Mouse (Mus musculus): ENCODE data around the gene Ccnf. TPM values are rescaled to one million over a fixed set of nuclear protein-coding genes. Genes with fewer than 3 reads are reported as not detected.

The Ccnf gene
- polyA plus RNA-seq (2015; fragmentation: Nextera tagmentation; extraction: Ambion mirVana), result 14.4 and 17.6 TPM in 2 replicates

GRCm38 (mm10) chr17:24251320-24252069, at the start of gene Ccnf:
Ccnf (minus strand) TSS chr17:24251484.
- H3K4me2 ChIP-seq (ENCODE audit: low read length), result peak within 1 kb of the TSS; percentile 93
- peak within 1 kb of the TSS; percentile 72 for H3K4me3 ChIP-seq (ENCODE audit: low read length)
- no peaks in the 10 kb centered on the region for H3K27me3 ChIP-seq (replicated peaks; ENCODE audit: control insufficient read depth, insufficient read depth, low read length)
- peaks cover 15% of the 10 kb centered on the region for H3K4me1 ChIP-seq (ENCODE audit: control insufficient read depth, insufficient read depth, low read depth, low read length)
- H3K27ac ChIP-seq (ENCODE audit: low read depth, low read length), result peak within 1 kb of the TSS; percentile 67
- under 1% methylated on average over 48 of the region's 48 CpGs for WGBS
- peak; percentile 100 for ATAC-seq
- H3K9ac ChIP-seq (ENCODE audit: low read depth, low read length), result peak within 1 kb of the TSS; percentile 77
- no peaks in the 10 kb centered on the region for H3K36me3 ChIP-seq (ENCODE audit: control insufficient read depth, insufficient read depth, low read length)
- no peaks in the 10 kb centered on the region for H3K9me3 ChIP-seq (ENCODE audit: control insufficient read depth, low read length)

GRCm38 (mm10) chr17:24300651-24301050, 49.4 kb upstream of the Ccnf start:
- Histone ChIP-seq H3K36me3 (ENCODE audit: control insufficient read depth, insufficient read depth, low read length) (no peaks in the 10 kb centered on the region), H3K27ac (ENCODE audit: low read depth, low read length) (no peak overlapping the region), H3K27me3 (replicated peaks; ENCODE audit: control insufficient read depth, insufficient read depth, low read length) (no peaks in the 10 kb centered on the region), H3K4me3 (ENCODE audit: low read length) (no peak overlapping the region), H3K9ac (ENCODE audit: low read depth, low read length) (no peak overlapping the region), H3K4me2 (ENCODE audit: low read length) (no peak overlapping the region), H3K4me1 (ENCODE audit: control insufficient read depth, insufficient read depth, low read depth, low read length) (no peaks in the 10 kb centered on the region), H3K9me3 (ENCODE audit: control insufficient read depth, low read length) (no peaks in the 10 kb centered on the region)
- 81% methylated on average over 4 of the region's 4 CpGs for WGBS
- no peak for ATAC-seq

- WGBS, result 88% methylated on average over 5 of the region's 5 CpGs
- Histone ChIP-seq H3K4me3 (ENCODE audit: low read length) (no peak overlapping the region), H3K9me3 (ENCODE audit: control insufficient read depth, low read length) (no peaks in the 10 kb centered on the region), H3K4me1 (ENCODE audit: control insufficient read depth, insufficient read depth, low read depth, low read length) (no peaks in the 10 kb centered on the region), H3K4me2 (ENCODE audit: low read length) (no peak overlapping the region), H3K9ac (ENCODE audit: low read depth, low read length) (no peak overlapping the region), H3K27ac (ENCODE audit: low read depth, low read length) (no peak overlapping the region), H3K27me3 (replicated peaks; ENCODE audit: control insufficient read depth, insufficient read depth, low read length) (no peaks in the 10 kb centered on the region), H3K36me3 (ENCODE audit: control insufficient read depth, insufficient read depth, low read length) (no peaks in the 10 kb centered on the region)
- ATAC-seq, result no peak
Observed at GRCm38 (mm10) chr17:24289338-24289737, 38.1 kb upstream of the Ccnf start.

GRCm38 (mm10) chr17:24288477-24288876, 37.2 kb upstream of the Ccnf start:
- H3K4me3 ChIP-seq (ENCODE audit: low read length), result no peak overlapping the region
- no peak overlapping the region for H3K9ac ChIP-seq (ENCODE audit: low read depth, low read length)
- H3K9me3 ChIP-seq (ENCODE audit: control insufficient read depth, low read length), result no peaks in the 10 kb centered on the region
- H3K4me2 ChIP-seq (ENCODE audit: low read length), result no peak overlapping the region
- no peaks in the 10 kb centered on the region for H3K4me1 ChIP-seq (ENCODE audit: control insufficient read depth, insufficient read depth, low read depth, low read length)
- 93% methylated on average over 9 of the region's 9 CpGs for WGBS
- H3K27me3 ChIP-seq (replicated peaks; ENCODE audit: control insufficient read depth, insufficient read depth, low read length), result no peaks in the 10 kb centered on the region
- H3K27ac ChIP-seq (ENCODE audit: low read depth, low read length), result no peak overlapping the region
- no peaks in the 10 kb centered on the region for H3K36me3 ChIP-seq (ENCODE audit: control insufficient read depth, insufficient read depth, low read length)
- no peak for ATAC-seq

GRCm38 (mm10) chr17:24285680-24286079, 34.4 kb upstream of the Ccnf start:
- WGBS, result 78% methylated on average over 3 of the region's 3 CpGs
- Histone ChIP-seq H3K27me3 (replicated peaks; ENCODE audit: control insufficient read depth, insufficient read depth, low read length) (no peaks in the 10 kb centered on the region), H3K4me1 (ENCODE audit: control insufficient read depth, insufficient read depth, low read depth, low read length) (no peaks in the 10 kb centered on the region), H3K9ac (ENCODE audit: low read depth, low read length) (no peak overlapping the region), H3K27ac (ENCODE audit: low read depth, low read length) (no peak overlapping the region), H3K36me3 (ENCODE audit: control insufficient read depth, insufficient read depth, low read length) (no peaks in the 10 kb centered on the region), H3K4me3 (ENCODE audit: low read length) (no peak overlapping the region), H3K9me3 (ENCODE audit: control insufficient read depth, low read length) (no peaks in the 10 kb centered on the region), H3K4me2 (ENCODE audit: low read length) (no peak overlapping the region)
- no peak for ATAC-seq

- no peaks in the 10 kb centered on the region for H3K27me3 ChIP-seq (replicated peaks; ENCODE audit: control insufficient read depth, insufficient read depth, low read length)
- no peak overlapping the region for H3K9ac ChIP-seq (ENCODE audit: low read depth, low read length)
- H3K4me1 ChIP-seq (ENCODE audit: control insufficient read depth, insufficient read depth, low read depth, low read length), result no peaks in the 10 kb centered on the region
- WGBS, result 75% methylated on average over 9 of the region's 9 CpGs
- H3K27ac ChIP-seq (ENCODE audit: low read depth, low read length), result no peak overlapping the region
- no peak overlapping the region for H3K4me3 ChIP-seq (ENCODE audit: low read length)
- H3K9me3 ChIP-seq (ENCODE audit: control insufficient read depth, low read length), result no peaks in the 10 kb centered on the region
- no peak for ATAC-seq
- H3K4me2 ChIP-seq (ENCODE audit: low read length), result no peak overlapping the region
- H3K36me3 ChIP-seq (ENCODE audit: control insufficient read depth, insufficient read depth, low read length), result no peaks in the 10 kb centered on the region
Observed at GRCm38 (mm10) chr17:24283266-24283818, 32.1 kb upstream of the Ccnf start.

GRCm38 (mm10) chr17:24282637-24283036, 31.4 kb upstream of the Ccnf start:
- Histone ChIP-seq H3K4me1 (ENCODE audit: control insufficient read depth, insufficient read depth, low read depth, low read length) (no peaks in the 10 kb centered on the region), H3K9me3 (ENCODE audit: control insufficient read depth, low read length) (no peaks in the 10 kb centered on the region), H3K27ac (ENCODE audit: low read depth, low read length) (no peak overlapping the region), H3K4me3 (ENCODE audit: low read length) (no peak overlapping the region), H3K27me3 (replicated peaks; ENCODE audit: control insufficient read depth, insufficient read depth, low read length) (no peaks in the 10 kb centered on the region), H3K4me2 (ENCODE audit: low read length) (no peak overlapping the region), H3K36me3 (ENCODE audit: control insufficient read depth, insufficient read depth, low read length) (no peaks in the 10 kb centered on the region), H3K9ac (ENCODE audit: low read depth, low read length) (no peak overlapping the region)
- no peak for ATAC-seq
- 78% methylated on average over 4 of the region's 4 CpGs for WGBS

GRCm38 (mm10) chr17:24279907-24280306, 28.6 kb upstream of the Ccnf start:
- no peaks in the 10 kb centered on the region for H3K36me3 ChIP-seq (ENCODE audit: control insufficient read depth, insufficient read depth, low read length)
- H3K4me2 ChIP-seq (ENCODE audit: low read length), result no peak overlapping the region
- ATAC-seq, result no peak
- H3K27me3 ChIP-seq (replicated peaks; ENCODE audit: control insufficient read depth, insufficient read depth, low read length), result no peaks in the 10 kb centered on the region
- no peaks in the 10 kb centered on the region for H3K9me3 ChIP-seq (ENCODE audit: control insufficient read depth, low read length)
- no peak overlapping the region for H3K27ac ChIP-seq (ENCODE audit: low read depth, low read length)
- WGBS, result 85% methylated on average over 4 of the region's 4 CpGs
- no peaks in the 10 kb centered on the region for H3K4me1 ChIP-seq (ENCODE audit: control insufficient read depth, insufficient read depth, low read depth, low read length)
- H3K9ac ChIP-seq (ENCODE audit: low read depth, low read length), result no peak overlapping the region
- no peak overlapping the region for H3K4me3 ChIP-seq (ENCODE audit: low read length)

- no peak for ATAC-seq
- no peak overlapping the region for H3K9ac ChIP-seq (ENCODE audit: low read depth, low read length)
- H3K4me3 ChIP-seq (ENCODE audit: low read length), result no peak overlapping the region
- H3K4me1 ChIP-seq (ENCODE audit: control insufficient read depth, insufficient read depth, low read depth, low read length), result no peaks in the 10 kb centered on the region
- no peak overlapping the region for H3K4me2 ChIP-seq (ENCODE audit: low read length)
- 100% methylated on average over 1 of the region's 1 CpGs for WGBS
- no peaks in the 10 kb centered on the region for H3K36me3 ChIP-seq (ENCODE audit: control insufficient read depth, insufficient read depth, low read length)
- no peaks in the 10 kb centered on the region for H3K9me3 ChIP-seq (ENCODE audit: control insufficient read depth, low read length)
- H3K27ac ChIP-seq (ENCODE audit: low read depth, low read length), result no peak overlapping the region
- no peaks in the 10 kb centered on the region for H3K27me3 ChIP-seq (replicated peaks; ENCODE audit: control insufficient read depth, insufficient read depth, low read length)
Observed at GRCm38 (mm10) chr17:24267133-24267532, 15.8 kb upstream of the Ccnf start.
